Mouse (Mus musculus) monocyte, adult 5-6 weeks (primary cell): ENCODE measurements at regions not wholly inside any gene's neighbourhood (a gene's known extent, or its start where the extent isn't known, plus 50 kb on each side); places are given as distances from the start of the nearest gene placed in this dataset.

Source experiments
- ATAC-seq: fragments of 153-309, 156-312 bp; replicated peaks from 2 replicates; pipeline ENCODE4 v1.8.0; 2017; ENCODE audit warnings: mild to moderate bottlenecking; ENCODE audit not compliant: low TSS enrichment, insufficient number of reproducible peaks, severe bottlenecking, poor library complexity, low FRiP score

GRCm38 (mm10) chr2:115213181-115213970 is 368.1 kb upstream of the BC052040 start:
- ATAC-seq: no peak

GRCm38 (mm10) chr2:115214292-115214691 is 367.2 kb upstream of the BC052040 start:
- ATAC-seq: no peak

- no peak for ATAC-seq
Measured at GRCm38 (mm10) chr2:115230041-115230440, 351.5 kb upstream of the BC052040 start.

GRCm38 (mm10) chr2:115247673-115248072 is 333.8 kb upstream of the BC052040 start:
- ATAC-seq: no peak

GRCm38 (mm10) chr2:115250019-115250807 is 331.3 kb upstream of the BC052040 start:
- ATAC-seq: no peak

GRCm38 (mm10) chr2:115257391-115257790 is 324.1 kb upstream of the BC052040 start:
- no peak for ATAC-seq

- no peak for ATAC-seq
Measured at GRCm38 (mm10) chr2:115268247-115268646, 313.3 kb upstream of the BC052040 start.

- ATAC-seq: no peak
Measured at GRCm38 (mm10) chr2:115277421-115277820, 304.1 kb upstream of the BC052040 start.

GRCm38 (mm10) chr2:115293020-115293419 is 288.5 kb upstream of the BC052040 start:
- ATAC-seq: no peak

- no peak for ATAC-seq
Measured at GRCm38 (mm10) chr2:115297463-115297862, 284.1 kb upstream of the BC052040 start.

GRCm38 (mm10) chr2:115307248-115307647 is 274.3 kb upstream of the BC052040 start:
- no peak for ATAC-seq

- ATAC-seq: no peak
Measured at GRCm38 (mm10) chr2:115309856-115310631, 271.5 kb upstream of the BC052040 start.

GRCm38 (mm10) chr2:115318551-115318950 is 263.0 kb upstream of the BC052040 start:
- ATAC-seq: no peak

GRCm38 (mm10) chr2:115322582-115322981 is 258.9 kb upstream of the BC052040 start:
- ATAC-seq: no peak

- no peak for ATAC-seq
Measured at GRCm38 (mm10) chr2:115326526-115326925, 255.0 kb upstream of the BC052040 start.

GRCm38 (mm10) chr2:115338178-115338577 is 243.3 kb upstream of the BC052040 start:
- no peak for ATAC-seq

- no peak for ATAC-seq
Measured at GRCm38 (mm10) chr2:115339034-115339433, 242.5 kb upstream of the BC052040 start.

GRCm38 (mm10) chr2:115342360-115342759 is 239.2 kb upstream of the BC052040 start:
- ATAC-seq: no peak

GRCm38 (mm10) chr2:115346551-115346950 is 235.0 kb upstream of the BC052040 start:
- ATAC-seq: no peak
